Mouse (Mus musculus): ENCODE measurements around the gene Slc35f6.
"Not testable (repeated sequence)": the region's sequence is repeated elsewhere in the genome, so short reads cannot be mapped to it uniquely, and the experiment has no call there.

DNA sequence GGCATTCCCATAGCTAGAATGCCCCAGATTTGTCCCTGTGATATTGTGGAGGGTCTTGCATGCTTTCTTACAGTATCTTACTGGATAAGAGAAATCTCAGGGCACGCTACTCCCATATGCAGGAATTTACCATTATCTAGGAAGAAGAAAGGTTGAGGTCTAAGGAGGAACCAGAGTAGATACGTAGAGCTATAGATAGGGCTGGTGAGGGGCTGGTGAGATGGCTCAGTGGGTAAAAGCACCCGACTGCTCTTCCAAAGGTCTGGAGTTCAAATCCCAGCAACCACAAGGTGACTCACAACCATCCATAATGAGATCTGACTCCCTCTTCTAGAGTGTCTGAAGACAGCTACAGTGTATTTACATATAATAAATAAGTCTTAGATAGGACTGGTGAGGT, 30.3 kb downstream of the Slc35f6 start:
- TF ChIP-seq CTCF (IDR thresholded peaks at IDR 0.05; ENCODE audit: extremely low read depth, insufficient read length, insufficient replicate concordance, low read depth, low read length); POLR2A (IDR thresholded peaks at IDR 0.05; ENCODE audit: low read depth, low read length): not testable (repeated sequence)

Data from small intestine, adult 2 months (tissue).